Mouse (Mus musculus) E14TG2a.4 (cell line): Measurements from ENCODE around the gene Srsf4.

ENCODE experiments used
- CTCF ChIP-seq: conservative IDR thresholded peaks from 2 replicates; pipeline ENCODE4 v1.5.1; 2014; ENCODE audit warnings: low read length
- NANOG ChIP-seq: IDR thresholded peaks from 2 replicates; pipeline ENCODE4 v1.6.1; 2014; ENCODE audit warnings: borderline replicate concordance, low read length, mixed read lengths
- POU5F1 ChIP-seq: IDR thresholded peaks from 2 replicates; pipeline ENCODE4 v1.6.1; 2014; ENCODE audit warnings: low read length, borderline replicate concordance

- TF ChIP-seq CTCF (no peak), NANOG (no peak), POU5F1 (no peak)
Observed at GRCm38 (mm10) chr4:131826905-131827304, 46.5 kb upstream of the Srsf4 start.
